Mouse (Mus musculus): ENCODE data around the gene Cfap36. TPM values are rescaled to one million over a fixed set of nuclear protein-coding genes. Genes with fewer than 3 reads are reported as not detected.

The Cfap36 gene
- polyA plus RNA-seq, 1 experiment = 143 TPM

DNA sequence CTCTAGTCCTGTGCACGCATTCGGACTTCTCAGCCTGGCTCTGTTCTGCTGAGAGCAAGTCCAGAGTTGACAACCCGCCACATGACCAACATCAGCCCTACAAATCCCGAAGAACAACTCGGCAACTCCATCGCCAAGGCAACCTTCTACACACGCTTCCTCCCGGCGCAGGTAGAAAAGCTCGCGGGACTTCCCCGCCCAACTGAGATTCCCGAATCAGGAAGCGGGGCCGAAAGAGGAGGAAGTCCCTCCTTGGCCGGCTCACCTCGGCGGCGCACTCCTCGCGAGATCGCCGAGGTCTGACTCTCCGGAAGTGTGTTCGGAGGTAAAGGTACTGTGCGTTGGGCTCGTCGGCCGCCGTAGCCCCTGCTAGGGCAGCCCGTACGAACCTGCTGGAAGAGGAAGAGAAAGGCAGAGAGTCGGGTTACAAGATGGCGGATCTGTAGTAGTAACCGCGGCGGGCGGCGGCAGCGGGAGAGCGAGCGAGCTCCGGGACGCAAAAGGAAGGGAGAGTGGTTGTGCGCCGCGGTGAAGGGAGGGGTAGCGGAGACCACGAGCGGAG lies 74.6 kb downstream of the Cfap36 start, which contains the start of gene Ppp4r3b:
Ppp4r3b (plus strand) TSS at position 328 of the 562 bp plus-strand sequence.
- Histone ChIP-seq H3K27ac (ENCODE audit: control insufficient read depth, insufficient read depth, low read depth, low read length) (peak within 1 kb of the TSS; percentile 88), H3K27me3 (ENCODE audit: control insufficient read depth, insufficient read depth, low read length) (no peaks in the 10 kb centered on the region), H3K4me3 (ENCODE audit: control insufficient read depth, low read depth, low read length) (peak within 1 kb of the TSS; percentile 82), H3K36me3 (ENCODE audit: control insufficient read depth, insufficient read depth, low read length) (no peaks in the 10 kb centered on the region), H3K4me1 (ENCODE audit: control insufficient read depth, insufficient read depth, low read length) (no peaks in the 10 kb centered on the region)
- no peak for TF ChIP-seq CTCF (IDR thresholded peaks at IDR 0.05; ENCODE audit: control insufficient read depth, insufficient read depth, insufficient replicate concordance, low read depth, low read length)
- TF ChIP-seq POLR2A (IDR thresholded peaks at IDR 0.05; ENCODE audit: control insufficient read depth, low read depth, low read length) = peak; percentile 86

DNA sequence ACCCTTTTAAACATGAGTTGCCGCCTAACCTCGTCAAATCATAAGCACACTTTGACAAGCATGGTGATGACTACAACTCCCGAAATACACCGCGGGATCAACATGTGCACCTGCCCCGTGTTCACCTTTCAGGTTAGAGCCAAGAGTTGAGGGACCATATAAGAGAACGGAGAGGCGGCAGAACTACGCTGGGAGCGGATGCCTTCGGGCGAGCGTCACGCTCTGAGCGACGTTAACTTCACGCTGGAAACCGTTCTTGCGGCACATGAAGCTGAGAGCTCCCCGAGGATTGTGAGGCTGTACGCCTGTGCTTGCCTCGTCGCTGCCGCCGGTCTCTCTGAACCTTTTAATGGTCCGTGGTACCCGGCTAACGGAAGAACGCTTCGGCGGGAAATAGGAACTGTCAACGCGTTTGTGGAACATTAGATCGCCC lies 75.2 kb downstream of the Cfap36 start:
- Histone ChIP-seq H3K27ac (ENCODE audit: control insufficient read depth, insufficient read depth, low read depth, low read length) (peak overlapping the region; percentile 88), H3K27me3 (ENCODE audit: control insufficient read depth, insufficient read depth, low read length) (no peaks in the 10 kb centered on the region), H3K36me3 (ENCODE audit: control insufficient read depth, insufficient read depth, low read length) (no peaks in the 10 kb centered on the region), H3K4me1 (ENCODE audit: control insufficient read depth, insufficient read depth, low read length) (no peaks in the 10 kb centered on the region), H3K4me3 (ENCODE audit: control insufficient read depth, low read depth, low read length) (peak overlapping the region; percentile 82)
- TF ChIP-seq CTCF (IDR thresholded peaks at IDR 0.05; ENCODE audit: control insufficient read depth, insufficient read depth, insufficient replicate concordance, low read depth, low read length) = no peak
- TF ChIP-seq POLR2A (IDR thresholded peaks at IDR 0.05; ENCODE audit: control insufficient read depth, low read depth, low read length) = peak; percentile 65; the same call in 1 of the 2 replicates

Other genes starting within 250 kb of the Cfap36 start
- gene Pnpt1, start 116.7 kb downstream of the Cfap36 start, polyA plus RNA-seq (2012; rRNA removed) = 9.3 and 10.3 TPM in 2 replicates
- gene Ppp4r3b, start 74.5 kb downstream of the Cfap36 start, polyA plus RNA-seq (2012; rRNA removed) = 15.8 and 16.0 TPM in 2 replicates
- gene Ccdc88a, start 126.2 kb upstream of the Cfap36 start, polyA plus RNA-seq (2012; rRNA removed) = 13.4 and 16.1 TPM in 2 replicates